In genomic region chr14:103037016-103037415, GRCm38 (mm10) we compare ENCODE assay signal across 24 mouse cellular contexts. TPM values are rescaled to one million over a fixed set of nuclear protein-coding genes. Genes with fewer than 3 reads are reported as not detected.
DNase-seq lines count a peak whose midpoint lies in the region; ATAC-seq and TF ChIP-seq lines count a peak whose summit lies in the region.
"Had no signal": no experiment of that assay in that cellular context is flagged by ENCODE, and none has a peak within 500 bp of the region (broad histone marks: within the 10 kb centered on the region; RNA-seq: fewer than 3 reads in every experiment).

No protein-coding gene starts in this region.

- no peak overlapping the region for H3K4me2 ChIP-seq in heart, embryonic 11.5 days
- no peak overlapping the region for H3K4me2 ChIP-seq in intestine, postnatal 0 days (replicated peaks; ENCODE audit: low read depth)
- H3K4me2 ChIP-seq: hindbrain, embryonic 13.5 days; intestine, embryonic 15.5 days; limb, embryonic 12.5 days; midbrain, embryonic 15.5 days had no signal

- DNase-seq in heart, adult 9 months (ENCODE audit: low spot score in 2 of 2): peak; percentile 15 to 64
- DNase-seq in spleen, adult 2 months (ENCODE audit: low read depth in 1 of 2, low spot score in 2 of 2): peak; percentile 43 to 75
- DNase-seq in spleen, postnatal 4 days (ENCODE audit: low spot score in 2 of 2): no peak
- no peak for DNase-seq in cerebellum, adult 8-10 months
- DNase-seq: kidney, postnatal 10 days; layer of hippocampus, adult 9-11 months; right cerebral cortex, adult 18-20 months; thymus, postnatal 25 days had no signal

- no peak for TF ChIP-seq CTCF in spleen, adult 2 months (IDR thresholded peaks at IDR 0.05; ENCODE audit: extremely low read depth, insufficient read depth, insufficient read length, insufficient replicate concordance)
- TF ChIP-seq CTCF in intestine, postnatal 0 days (IDR thresholded peaks at IDR 0.05; ENCODE audit: low read depth): no peak

- no peak overlapping the region for H3K9ac ChIP-seq in heart, embryonic 11.5 days (ENCODE audit: low read depth, low read length)
- H3K9ac ChIP-seq in intestine, postnatal 0 days (ENCODE audit: low read depth, low read length): no peak overlapping the region
- H3K9ac ChIP-seq: hindbrain, embryonic 13.5 days; intestine, embryonic 15.5 days; limb, embryonic 12.5 days; midbrain, embryonic 15.5 days had no signal

- H3K9me3 ChIP-seq in heart, embryonic 11.5 days (replicated peaks; ENCODE audit: control insufficient read depth, low read length): no peaks in the 10 kb centered on the region
- no peaks in the 10 kb centered on the region for H3K9me3 ChIP-seq in intestine, postnatal 0 days (ENCODE audit: control insufficient read depth)
- H3K9me3 ChIP-seq: hindbrain, embryonic 13.5 days; intestine, embryonic 15.5 days; limb, embryonic 12.5 days; midbrain, embryonic 15.5 days had no signal

- TF ChIP-seq POLR2A in spleen, adult 2 months (IDR thresholded peaks at IDR 0.05; ENCODE audit: low read depth, low read length): no peak

- H3K27me3 ChIP-seq in heart, embryonic 11.5 days (ENCODE audit: control insufficient read depth, insufficient read depth, low read length): no peaks in the 10 kb centered on the region
- H3K27me3 ChIP-seq in spleen, adult 2 months (ENCODE audit: control insufficient read depth, insufficient read depth, low read length): no peaks in the 10 kb centered on the region
- no peaks in the 10 kb centered on the region for H3K27me3 ChIP-seq in intestine, postnatal 0 days (replicated peaks; ENCODE audit: control insufficient read depth, insufficient read depth, low read length)
- H3K27me3 ChIP-seq: hindbrain, embryonic 13.5 days; intestine, embryonic 15.5 days; limb, embryonic 12.5 days; midbrain, embryonic 15.5 days had no signal

- ATAC-seq in heart, embryonic 11.5 days (replicated peaks; ENCODE audit: insufficient number of reproducible peaks, low FRiP score, low TSS enrichment): no peak
- peak; percentile 72 for ATAC-seq in megakaryocyte, adult 5-6 weeks (ENCODE audit: poor library complexity, severe bottlenecking)
- ATAC-seq in intestine, postnatal 0 days: no peak
- ATAC-seq: forebrain, embryonic 14.5 days; intestine, embryonic 15.5 days; midbrain, embryonic 15.5 days had no signal

- H3K36me3 ChIP-seq in heart, embryonic 11.5 days (ENCODE audit: control insufficient read depth, insufficient read depth, low read length): no peaks in the 10 kb centered on the region
- no peaks in the 10 kb centered on the region for H3K36me3 ChIP-seq in spleen, adult 2 months (ENCODE audit: control insufficient read depth, insufficient read depth, low read length)
- no peaks in the 10 kb centered on the region for H3K36me3 ChIP-seq in intestine, postnatal 0 days (ENCODE audit: control insufficient read depth, insufficient read depth)
- H3K36me3 ChIP-seq: hindbrain, embryonic 13.5 days; intestine, embryonic 15.5 days; limb, embryonic 12.5 days; midbrain, embryonic 15.5 days had no signal

- H3K4me3 ChIP-seq in heart, embryonic 11.5 days (ENCODE audit: low read depth, low read length): no peak overlapping the region
- H3K4me3 ChIP-seq in spleen, adult 2 months (ENCODE audit: extremely low read depth, insufficient read depth, insufficient read length): no peak overlapping the region
- H3K4me3 ChIP-seq in intestine, postnatal 0 days (ENCODE audit: low read depth, low read length): no peak overlapping the region
- H3K4me3 ChIP-seq: erythroblast, embryonic 14.5 days; hindbrain, embryonic 13.5 days; intestine, embryonic 15.5 days; limb, embryonic 12.5 days; midbrain, embryonic 15.5 days had no signal

- no peaks in the 10 kb centered on the region for H3K4me1 ChIP-seq in heart, embryonic 11.5 days (ENCODE audit: control insufficient read depth, insufficient read depth, low read length)
- H3K4me1 ChIP-seq in spleen, adult 2 months (ENCODE audit: control insufficient read depth, insufficient read depth, insufficient read length): peaks cover 12% of the 10 kb centered on the region; the same call in 1 of the 2 replicates
- H3K4me1 ChIP-seq in intestine, postnatal 0 days (replicated peaks; ENCODE audit: control insufficient read depth, insufficient read depth, low read length): no peaks in the 10 kb centered on the region
- H3K4me1 ChIP-seq: hindbrain, embryonic 13.5 days; intestine, embryonic 15.5 days; limb, embryonic 12.5 days; midbrain, embryonic 15.5 days had no signal

- no peak overlapping the region for H3K27ac ChIP-seq in heart, embryonic 11.5 days (ENCODE audit: low read depth, low read length)
- H3K27ac ChIP-seq in spleen, adult 2 months (ENCODE audit: insufficient read depth, low read length): no peak overlapping the region
- no peak overlapping the region for H3K27ac ChIP-seq in intestine, postnatal 0 days (ENCODE audit: low read depth, low read length)
- H3K27ac ChIP-seq: hindbrain, embryonic 13.5 days; intestine, embryonic 15.5 days; limb, embryonic 12.5 days; midbrain, embryonic 15.5 days had no signal

- WGBS in heart, embryonic 11.5 days (ENCODE audit: insufficient replicate concordance): 79% methylated on average over 3 of the region's 3 CpGs
- WGBS in spleen, adult 2 months: 15% methylated on average over 3 of the region's 3 CpGs
- WGBS in intestine, postnatal 0 days: 74% methylated on average over 3 of the region's 3 CpGs

RNA-seq across cellular contexts. Expression of gene Acod1, which starts 9.8 kb away (rescaled TPM):
- polyA plus RNA-seq in heart, embryonic 11.5 days (2014; fragmentation: Nextera tagmentation; extraction: Ambion mirVana): not detected in 2 replicates
- polyA plus RNA-seq in spleen, adult 2 months (2012; rRNA removed): 0.15 and 0.22 TPM in 2 replicates
- total RNA-seq in megakaryocyte, adult 5-6 weeks (2015): 1.5 and 1.8 TPM in 2 replicates
- total RNA-seq in megakaryocyte, adult 5-6 weeks (2017): 1.8 and 2.0 TPM in 2 replicates
- not detected in 2 replicates for polyA plus RNA-seq in intestine, postnatal 0 days (2015; fragmentation: Nextera tagmentation; extraction: Ambion mirVana)
- total RNA-seq: adrenal gland, adult 18-20 months; gastrocnemius, adult 18-20 months; MEL had no signal
- polyA plus RNA-seq: C2C12; embryonic facial prominence, embryonic 11.5 days; erythroblast, embryonic 14.5 days; forebrain, embryonic 14.5 days; heart, postnatal 0 days; hindbrain, embryonic 13.5 days; limb, embryonic 12.5 days; liver, embryonic 16.5 days; midbrain, embryonic 15.5 days had no signal

RNA-seq across cellular contexts. Expression of gene Cln5, which starts 33.0 kb away (rescaled TPM):
- polyA plus RNA-seq in heart, embryonic 11.5 days (2014; fragmentation: Nextera tagmentation; extraction: Ambion mirVana): 31.4 and 32.2 TPM in 2 replicates
- polyA plus RNA-seq in spleen, adult 2 months (2012; rRNA removed): 11.9 and 19.7 TPM in 2 replicates
- total RNA-seq in megakaryocyte, adult 5-6 weeks (2015): 77.7 and 81.1 TPM in 2 replicates
- total RNA-seq in megakaryocyte, adult 5-6 weeks (2017): 77.6 and 82.9 TPM in 2 replicates
- polyA plus RNA-seq in intestine, postnatal 0 days (2015; fragmentation: Nextera tagmentation; extraction: Ambion mirVana): 15.7 and 17.1 TPM in 2 replicates

RNA-seq across cellular contexts. Expression of gene Kctd12, which starts 54.6 kb away (rescaled TPM):
- 5.6 and 6.8 TPM in 2 replicates for polyA plus RNA-seq in heart, embryonic 11.5 days (2014; fragmentation: Nextera tagmentation; extraction: Ambion mirVana)
- 36.4 and 60.3 TPM in 2 replicates for polyA plus RNA-seq in spleen, adult 2 months (2012; rRNA removed)
- 460 and 558 TPM in 2 replicates for total RNA-seq in megakaryocyte, adult 5-6 weeks (2015)
- 335 and 358 TPM in 2 replicates for total RNA-seq in megakaryocyte, adult 5-6 weeks (2017)
- 6.4 and 7.0 TPM in 2 replicates for polyA plus RNA-seq in intestine, postnatal 0 days (2015; fragmentation: Nextera tagmentation; extraction: Ambion mirVana)
- total RNA-seq: MEL had no signal

Comparison
In these comparisons a context has a peak if more than half of its experiments do, and no peak if none do; other contexts are left out.
1. DNase-seq: peak in heart, adult 9 months (2 of 2) and spleen, adult 2 months (2 of 2); none in spleen, postnatal 4 days (0 of 2) and cerebellum, adult 8-10 months (single experiment).